Mouse (Mus musculus) liver, postnatal 0 days (tissue): Measurements from ENCODE around the gene Cpne5. TPM values are rescaled to one million over a fixed set of nuclear protein-coding genes. Genes with fewer than 3 reads are reported as not detected.

Experiments used
- ATAC-seq: fragments of 200-750 bp; cut with Nextera tagmentation; 2 replicates; pipeline ENCODE4 v1.8.0; 2017; ENCODE audit warnings: mild to moderate bottlenecking, moderate library complexity
- DNase-seq: peaks from one replicate; pipeline ENCODE4 v3.0.0-alpha.2; 2016
- H3K27ac ChIP-seq: fragments of 300-500 bp; sonication (generic); 2 replicates; pipeline ENCODE4 v1.5.1; 2014; ENCODE audit warnings: antibody characterized with exemption, moderate library complexity, mild to moderate bottlenecking, low read depth
- H3K27me3 ChIP-seq: fragments of 300-500 bp; sonication (generic); 2 replicates; pipeline ENCODE4 v1.6.1; 2014; ENCODE audit warnings: low read length, control low read depth, mixed read lengths; ENCODE audit not compliant: insufficient read depth
- H3K36me3 ChIP-seq: fragments of 300-500 bp; sonication (generic); replicated peaks from 2 replicates; pipeline ENCODE4 v1.6.1; 2014; ENCODE audit warnings: mild to moderate bottlenecking, control low read depth, low read length, moderate library complexity, mixed read lengths; ENCODE audit not compliant: insufficient read depth
- H3K4me1 ChIP-seq: fragments of 300-500 bp; sonication (generic); 2 replicates; pipeline ENCODE4 v1.6.1; 2014; ENCODE audit warnings: antibody characterized with exemption, mild to moderate bottlenecking, control low read depth; ENCODE audit not compliant: insufficient read depth
- H3K4me2 ChIP-seq: fragments of 300-500 bp; sonication (generic); 2 replicates; pipeline ENCODE4 v1.6.1; 2014; ENCODE audit warnings: low read depth, mild to moderate bottlenecking, low read length, moderate library complexity, mixed read lengths
- H3K4me3 ChIP-seq: fragments of 300-500 bp; sonication (generic); 2 replicates; pipeline ENCODE4 v1.5.1; 2014; ENCODE audit warnings: low read depth, low read length
- H3K9ac ChIP-seq: fragments of 300-500 bp; sonication (generic); replicated peaks from 2 replicates; pipeline ENCODE4 v1.6.1; 2014; ENCODE audit warnings: mild to moderate bottlenecking, moderate library complexity
- H3K9me3 ChIP-seq: fragments of 300-500 bp; sonication (generic); 2 replicates; pipeline ENCODE4 v1.6.1; 2016; ENCODE audit warnings: mild to moderate bottlenecking, control low read depth, low read length, mixed read lengths
- CTCF ChIP-seq: sonication (generic); IDR thresholded peaks from 2 replicates; pipeline ENCODE4 v1.5.1; 2016; ENCODE audit warnings: antibody characterized with exemption, low read depth
- EP300 ChIP-seq: IDR thresholded peaks from 2 replicates; pipeline ENCODE4 v1.6.1; 2016; ENCODE audit warnings: antibody characterized with exemption, low read depth, mild to moderate bottlenecking
- WGBS: fragments of 180-500 bp; shearing (Covaris S2); extraction: QIAGEN DNeasy Blood & Tissue Kit; methylation state at CpG from one replicate; pipeline ENCODE4 v1.1.7; 2014; ENCODE audit not compliant: insufficient replicate concordance; 5-methylcytosine and 5-hydroxymethylcytosine counted together
- polyA plus RNA-seq: library from polyadenylated mRNA; unstranded; fragments of >200 nt; fragmentation: Nextera tagmentation; extraction: Ambion mirVana; gene quantifications from 2 replicates; pipeline ENCODE4 v1.2.1, GENCODE M21; 2015

Gene Cpne5
- polyA plus RNA-seq, 1 experiment from 2014 or later = 0.46 TPM

DNA sequence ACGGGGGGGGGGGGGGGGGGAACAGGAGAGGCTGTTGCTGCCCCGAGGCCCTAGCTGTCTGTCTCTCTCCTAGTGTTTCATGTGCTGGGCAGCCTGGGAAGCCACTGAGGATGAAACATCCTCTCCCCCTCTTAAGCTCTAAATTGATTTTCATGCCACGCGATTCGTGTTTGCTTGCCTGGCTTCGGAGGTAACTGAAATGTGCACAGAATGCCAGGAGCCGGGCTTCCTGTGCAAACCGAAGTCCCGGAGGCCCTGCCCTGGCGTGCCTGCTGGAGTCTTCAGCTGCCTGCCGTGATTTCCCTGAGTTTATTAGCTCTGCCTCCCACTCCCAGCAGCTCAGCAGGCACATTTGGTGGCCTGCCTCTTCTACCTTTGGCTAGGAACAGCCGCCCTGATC is 6.9 kb upstream of the Cpne5 start:
- Histone ChIP-seq H3K36me3 (peaks cover 2% of the 10 kb centered on the region), H3K27me3 (no peaks in the 10 kb centered on the region), H3K4me2 (no peak overlapping the region), H3K27ac (no peak overlapping the region), H3K4me3 (no peak overlapping the region), H3K9ac (no peak overlapping the region), H3K4me1 (peaks cover 3% of the 10 kb centered on the region), H3K9me3 (no peaks in the 10 kb centered on the region)
- TF ChIP-seq EP300 = no peak
- no peak for TF ChIP-seq CTCF
- DNase-seq = no peak
- WGBS = 48% methylated on average over 10 of the region's 12 CpGs
- no peak for ATAC-seq

DNA sequence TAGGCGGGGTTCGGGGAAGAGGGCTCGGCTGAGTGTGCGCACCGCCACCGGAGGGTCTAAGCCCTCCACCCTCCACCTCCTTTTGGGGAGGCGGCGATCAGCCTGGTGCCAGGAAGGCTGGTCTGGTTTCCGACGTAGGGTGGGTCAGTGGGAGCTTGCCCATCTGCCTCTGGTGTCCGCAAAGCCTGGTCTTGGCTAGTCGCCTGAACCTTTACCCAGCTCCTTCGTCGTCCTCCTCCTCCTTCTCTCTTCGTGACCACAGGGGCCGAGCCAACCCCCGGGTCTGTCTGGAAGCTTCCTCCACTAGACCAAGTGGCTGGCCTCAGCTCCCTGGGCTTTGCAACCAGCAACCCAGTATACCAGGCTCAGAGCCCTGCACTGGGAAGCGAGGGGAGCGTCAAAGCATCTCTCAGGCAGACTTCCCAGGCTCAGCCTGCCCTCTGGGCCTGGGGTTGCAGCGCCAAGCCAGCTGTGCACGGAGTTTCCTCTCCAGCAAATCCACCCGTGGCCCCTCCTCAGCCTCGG is 516 bp upstream of the Cpne5 start:
- Histone ChIP-seq H3K4me1 (peaks cover 15% of the 10 kb centered on the region), H3K36me3 (no peaks in the 10 kb centered on the region), H3K4me3 (peak overlapping the region; percentile 52), H3K27ac (no peak overlapping the region), H3K4me2 (peak overlapping the region; percentile 80), H3K9me3 (no peaks in the 10 kb centered on the region), H3K27me3 (peaks cover 43% of the 10 kb centered on the region), H3K9ac (no peak overlapping the region)
- WGBS = 6% methylated on average over 23 of the region's 23 CpGs
- ATAC-seq (no peak), DNase-seq (no peak)
- no peak for TF ChIP-seq EP300
- no peak for TF ChIP-seq CTCF

DNA sequence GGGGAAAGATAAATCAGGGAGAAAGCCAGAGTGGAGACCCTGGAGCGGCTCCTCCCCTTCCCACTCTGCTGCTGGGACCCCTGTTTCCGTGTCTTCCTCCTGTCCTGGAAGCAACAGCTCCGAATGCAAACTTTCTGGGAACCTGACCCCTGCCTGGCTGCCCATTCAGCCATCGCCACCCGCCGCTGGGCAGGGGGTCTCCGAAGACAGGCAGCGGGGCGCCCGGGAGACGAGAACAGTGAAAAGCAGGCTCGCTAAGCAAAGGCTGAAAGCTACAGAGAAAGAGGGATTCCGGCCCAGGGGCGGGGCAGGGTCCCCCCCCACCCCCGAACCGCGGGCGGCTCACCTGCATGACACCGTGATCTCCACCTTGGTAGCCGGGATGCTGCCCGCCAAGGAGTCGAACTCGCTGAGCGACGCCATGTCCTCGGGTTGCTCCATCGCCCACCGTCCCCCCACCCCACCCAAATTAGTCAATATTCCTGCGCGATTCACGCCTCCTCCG is 648 bp downstream of the Cpne5 start:
- ATAC-seq = no peak

DNA sequence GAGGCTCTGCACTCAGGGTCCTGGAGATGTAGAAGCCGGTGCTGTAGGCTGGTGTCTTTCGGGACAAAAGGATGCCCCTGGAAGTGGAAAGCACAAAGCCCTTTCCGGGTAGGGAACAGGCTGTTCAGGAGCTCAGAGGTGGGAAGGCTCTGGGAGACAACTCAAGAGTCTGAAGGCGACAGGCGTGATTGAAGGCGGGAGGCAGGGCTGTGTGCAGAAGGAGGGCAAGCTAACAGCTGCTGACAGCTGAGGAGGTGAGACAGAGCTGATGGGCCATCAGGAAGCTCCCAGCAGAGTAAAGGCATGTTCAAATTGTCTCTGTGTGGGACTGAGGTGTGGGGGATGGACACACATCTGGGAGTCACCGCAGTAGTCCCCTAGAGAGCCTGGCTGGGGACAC is 1.9 kb downstream of the Cpne5 start:
- H3K27me3 ChIP-seq = peaks cover 43% of the 10 kb centered on the region
- 60% methylated on average over 7 of the region's 7 CpGs for WGBS
- no peaks in the 10 kb centered on the region for H3K36me3 ChIP-seq
- H3K9me3 ChIP-seq = no peaks in the 10 kb centered on the region
- ATAC-seq (no peak), DNase-seq (no peak)
- H3K9ac ChIP-seq = no peak overlapping the region
- peaks cover 15% of the 10 kb centered on the region for H3K4me1 ChIP-seq
- no peak overlapping the region for H3K4me3 ChIP-seq
- TF ChIP-seq EP300 (no peak), CTCF (no peak)
- H3K4me2 ChIP-seq = no peak overlapping the region
- H3K27ac ChIP-seq = no peak overlapping the region

More for the DNA sequence above, 648 bp downstream of the Cpne5 start:
- H3K27me3 ChIP-seq = peaks cover 43% of the 10 kb centered on the region
- H3K36me3 ChIP-seq = no peaks in the 10 kb centered on the region
- no peak for TF ChIP-seq CTCF
- no peak for TF ChIP-seq EP300
- H3K4me3 ChIP-seq = peak overlapping the region; percentile 52
- 2% methylated on average over 30 of the region's 32 CpGs for WGBS
- peak overlapping the region; percentile 80 for H3K4me2 ChIP-seq
- H3K9ac ChIP-seq = no peak overlapping the region
- no peaks in the 10 kb centered on the region for H3K9me3 ChIP-seq
- no peak overlapping the region for H3K27ac ChIP-seq
- DNase-seq = no peak
- peaks cover 15% of the 10 kb centered on the region for H3K4me1 ChIP-seq

DNA sequence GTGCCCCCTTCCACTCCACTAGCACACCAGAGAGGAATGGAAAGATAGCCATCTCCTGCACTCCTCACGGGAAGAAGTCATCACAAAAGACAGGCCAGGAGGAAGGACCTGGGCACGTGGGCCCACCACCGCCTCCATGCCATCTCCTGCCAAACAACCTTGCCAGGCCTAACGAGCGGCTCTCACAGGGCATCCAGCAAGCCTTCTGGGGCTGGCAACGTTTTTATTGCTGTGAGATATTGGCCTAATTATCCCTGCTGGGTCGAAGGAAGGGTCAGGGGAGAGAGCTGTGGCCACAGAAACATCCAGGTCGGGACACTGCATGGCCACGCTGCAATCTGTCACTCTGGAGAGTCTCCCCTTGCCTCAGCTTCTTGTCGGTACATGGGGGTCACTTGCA is 6.9 kb downstream of the Cpne5 start:
- H3K9ac ChIP-seq = no peak overlapping the region
- TF ChIP-seq EP300 = no peak
- no peak for TF ChIP-seq CTCF
- no peaks in the 10 kb centered on the region for H3K36me3 ChIP-seq
- H3K27ac ChIP-seq = no peak overlapping the region
- 76% methylated on average over 10 of the region's 10 CpGs for WGBS
- H3K9me3 ChIP-seq = no peaks in the 10 kb centered on the region
- H3K4me2 ChIP-seq = no peak overlapping the region
- H3K27me3 ChIP-seq = peaks cover 12% of the 10 kb centered on the region
- no peaks in the 10 kb centered on the region for H3K4me1 ChIP-seq
- no peak for ATAC-seq
- no peak overlapping the region for H3K4me3 ChIP-seq
- no peak for DNase-seq

DNA sequence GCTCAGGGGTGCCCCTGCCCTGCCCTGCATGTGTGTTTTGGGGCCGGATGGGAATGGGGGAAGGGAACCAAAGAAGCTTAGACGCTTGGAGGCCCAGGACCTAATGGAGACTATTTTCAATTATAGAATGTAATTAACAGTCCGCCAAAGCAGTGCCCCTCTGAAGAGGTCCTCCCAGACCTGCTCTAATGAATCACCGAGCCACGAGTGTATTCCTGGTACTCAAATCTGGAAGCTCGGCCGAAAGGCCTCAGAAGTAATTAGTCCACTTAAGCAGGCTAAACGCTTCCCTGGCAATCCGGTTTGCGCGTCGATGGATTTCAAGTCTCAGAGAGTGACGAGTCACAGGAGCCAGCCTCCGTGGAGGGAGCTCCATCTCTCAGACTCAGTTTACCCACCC is 17.3 kb downstream of the Cpne5 start:
- Histone ChIP-seq H3K4me3 (no peak overlapping the region), H3K9ac (no peak overlapping the region), H3K4me1 (peaks cover 4% of the 10 kb centered on the region; the same call in 1 of the 2 replicates), H3K36me3 (no peaks in the 10 kb centered on the region), H3K27ac (no peak overlapping the region), H3K9me3 (no peaks in the 10 kb centered on the region), H3K27me3 (no peaks in the 10 kb centered on the region), H3K4me2 (no peak overlapping the region)
- no peak for TF ChIP-seq CTCF
- TF ChIP-seq EP300 = no peak
- no peak for ATAC-seq
- no peak for DNase-seq
- WGBS = 81% methylated on average over 14 of the region's 14 CpGs
